Mouse (Mus musculus) liver, adult 2 months (tissue): Measurements from ENCODE around the gene Ptges3.
A peak's percentile ranks its signal among the peaks of the same experiment; 100 is the strongest.

Source experiments
- CTCF ChIP-seq: fragments of 200-500 bp; IDR thresholded peaks from 2 replicates; pipeline ENCODE4 v1.5.1; 2011; ENCODE audit warnings: low read depth, low read length, control low read depth
- POLR2A ChIP-seq: fragments of 200-500 bp; IDR thresholded peaks from 2 replicates; pipeline ENCODE4 v1.6.1; 2011; ENCODE audit warnings: low read length, control low read depth; ENCODE audit not compliant: insufficient read depth; ENCODE audit errors: extremely low read depth

DNA sequence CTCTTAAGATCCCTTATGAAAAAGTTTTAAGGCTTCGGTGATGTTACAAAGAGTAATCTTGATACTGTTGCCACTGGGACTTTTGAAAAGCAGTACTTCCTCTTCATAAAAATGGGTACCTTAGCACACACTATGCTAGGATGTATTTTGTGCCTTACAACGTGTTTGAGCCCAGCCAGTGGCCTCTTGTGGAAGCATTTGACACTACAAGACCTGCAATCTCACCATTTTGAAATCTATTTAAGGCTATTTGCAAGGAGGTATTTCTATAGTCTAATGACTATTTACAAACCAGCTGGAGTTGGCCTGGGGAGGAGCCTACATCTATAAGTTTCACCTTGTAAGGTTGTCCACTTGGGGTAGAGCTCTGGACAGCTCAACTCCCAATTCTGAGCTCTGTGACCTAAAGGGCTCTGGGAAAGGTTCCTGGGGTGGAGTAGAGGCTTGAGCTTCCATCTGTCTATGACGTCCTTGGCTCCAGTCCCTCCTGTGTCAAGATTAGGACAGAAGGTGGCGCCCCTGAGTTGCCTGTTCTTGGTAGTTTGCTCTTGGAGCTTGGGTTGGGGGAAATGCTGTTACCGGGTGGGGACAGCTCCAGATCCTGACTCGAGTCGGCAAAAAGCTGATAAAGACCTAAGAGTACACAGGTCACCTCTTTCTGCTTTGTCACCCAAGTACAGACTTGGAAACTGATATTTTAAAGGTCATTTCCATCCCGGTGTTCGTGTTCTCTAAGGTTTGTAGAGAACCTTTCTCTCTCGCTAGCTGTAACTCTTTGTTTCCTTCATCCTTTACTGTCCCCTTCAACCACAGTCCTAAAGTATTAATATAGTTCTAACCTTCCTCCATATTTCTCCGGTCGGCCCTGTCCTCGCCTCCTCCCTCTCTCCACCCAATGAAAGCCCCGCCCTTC, 32.2 kb downstream of the Ptges3 start:
- TF ChIP-seq POLR2A (no peak), CTCF (peak; percentile 76)
